Mouse (Mus musculus) skeletal muscle tissue, adult 2 months (tissue): ENCODE results near the gene Fndc3a.

Experiments
- DNase-seq: peaks from one replicate; pipeline ENCODE4 v3.0.0-alpha.2; 2012; ENCODE audit warnings: low read depth, low spot score

Fndc3a gene

DNA sequence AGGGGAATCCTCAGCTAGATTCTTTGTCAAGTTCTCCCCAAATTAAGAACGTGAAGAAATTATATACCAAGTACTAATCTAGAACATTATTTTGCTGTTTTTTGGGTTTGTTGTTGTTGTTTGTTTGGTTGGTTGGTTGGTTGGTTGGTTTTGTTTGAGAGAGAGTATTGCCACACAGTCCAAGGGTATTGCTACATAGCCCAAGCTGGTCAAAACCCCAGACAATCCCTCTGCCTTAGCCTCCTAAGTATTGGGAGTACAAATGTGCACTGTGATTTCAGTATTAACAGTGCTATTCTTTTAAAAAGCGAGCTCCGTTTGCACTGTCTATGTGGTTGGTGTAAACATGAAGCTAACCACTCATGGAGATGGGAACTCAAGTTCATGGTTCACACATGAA, 37.9 kb downstream of the Fndc3a start:
- no peak for DNase-seq

DNA sequence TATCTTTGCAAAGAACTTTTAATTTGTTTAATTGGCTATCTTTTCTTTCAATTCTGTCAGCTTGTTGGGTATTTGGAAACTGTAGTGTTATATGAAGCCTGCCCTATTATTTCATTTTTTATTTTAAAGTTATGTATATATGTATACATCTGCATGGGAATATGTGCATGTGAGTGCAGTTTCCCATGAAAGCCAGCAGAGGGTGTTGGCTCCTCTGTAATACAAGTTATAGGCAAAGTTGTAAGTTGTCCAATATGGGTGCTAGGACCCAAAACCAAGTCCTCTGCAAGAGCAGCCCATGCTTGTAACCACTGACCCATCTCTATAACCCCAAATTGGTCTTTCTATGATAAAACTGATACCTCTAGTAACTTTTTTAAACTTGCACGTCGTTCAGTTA, 38.8 kb downstream of the Fndc3a start:
- DNase-seq = no peak

DNA sequence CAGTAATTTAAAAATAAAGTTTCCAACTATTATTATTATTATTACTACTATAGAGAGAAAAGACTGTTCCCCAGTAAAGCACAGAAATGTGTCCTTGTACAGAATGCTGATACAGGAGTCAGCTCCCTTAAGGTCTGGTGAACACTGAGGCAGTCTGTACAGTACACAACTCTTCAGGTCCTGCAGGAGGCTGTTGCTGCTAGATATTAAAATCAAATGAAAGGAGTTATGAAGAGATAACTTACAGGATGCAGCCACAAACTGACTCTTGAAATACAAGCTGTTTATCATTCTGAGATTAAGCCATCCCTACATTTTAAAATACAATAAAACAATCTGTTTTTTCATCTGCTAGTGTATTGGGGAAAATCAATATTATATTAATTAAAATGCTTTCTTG, 60.5 kb downstream of the Fndc3a start:
- DNase-seq = no peak

DNA sequence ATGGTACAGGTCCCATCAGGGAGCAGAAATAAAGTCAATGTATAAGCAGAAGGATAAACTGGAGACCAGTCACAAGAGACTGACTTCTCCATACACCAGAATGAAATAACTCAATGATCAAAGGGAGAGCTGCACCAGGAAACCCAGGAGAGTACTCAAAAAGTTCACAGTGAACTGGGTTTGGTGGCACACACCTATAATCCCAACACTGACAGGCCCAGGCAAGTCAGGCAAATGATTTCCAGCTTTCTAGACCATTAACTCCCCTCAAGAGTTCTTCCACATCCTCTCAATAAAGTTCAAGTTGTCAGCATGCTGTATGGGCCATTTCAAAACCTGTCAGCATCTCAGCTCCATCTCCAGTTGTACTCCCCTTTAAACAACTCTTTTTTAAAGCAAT, 64.3 kb downstream of the Fndc3a start:
- no peak for DNase-seq

DNA sequence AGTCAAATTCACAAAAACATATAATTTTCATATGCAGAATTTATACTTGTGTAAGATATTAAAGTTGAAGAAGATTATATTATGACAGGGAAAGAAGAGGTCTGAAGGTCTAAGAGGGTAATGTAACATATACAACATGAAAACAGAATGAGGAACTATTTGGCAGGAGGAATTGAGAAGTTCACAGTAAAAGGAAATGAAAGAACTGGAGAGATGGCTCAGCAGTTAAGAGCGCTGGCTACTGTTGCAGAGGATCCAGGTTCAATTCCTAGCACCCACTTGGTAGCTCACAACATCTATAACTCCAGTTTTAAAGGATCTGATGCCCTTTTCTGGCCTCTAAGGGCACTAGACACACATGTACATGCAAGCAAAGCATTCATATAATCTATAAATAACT, 65.2 kb downstream of the Fndc3a start:
- DNase-seq = no peak

DNA sequence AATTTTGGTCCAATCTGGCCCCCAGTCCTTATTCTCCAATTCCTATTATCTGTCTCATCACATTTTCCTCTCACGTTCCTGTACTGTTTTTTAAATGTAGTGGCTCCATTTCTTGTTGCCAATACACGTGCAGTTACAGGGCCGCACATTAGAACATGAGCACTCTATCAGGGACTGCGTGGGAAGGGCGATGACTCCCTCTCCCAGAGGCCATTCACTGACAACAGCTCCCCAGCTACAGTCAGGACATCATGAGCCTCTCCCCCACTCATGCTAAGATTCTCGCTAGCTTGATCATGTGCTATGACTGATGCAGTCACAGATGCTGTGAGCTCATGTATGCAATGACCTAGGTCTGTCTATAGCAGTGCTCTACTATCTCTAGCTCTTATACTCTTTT, 71.3 kb downstream of the Fndc3a start:
- DNase-seq = no peak

DNA sequence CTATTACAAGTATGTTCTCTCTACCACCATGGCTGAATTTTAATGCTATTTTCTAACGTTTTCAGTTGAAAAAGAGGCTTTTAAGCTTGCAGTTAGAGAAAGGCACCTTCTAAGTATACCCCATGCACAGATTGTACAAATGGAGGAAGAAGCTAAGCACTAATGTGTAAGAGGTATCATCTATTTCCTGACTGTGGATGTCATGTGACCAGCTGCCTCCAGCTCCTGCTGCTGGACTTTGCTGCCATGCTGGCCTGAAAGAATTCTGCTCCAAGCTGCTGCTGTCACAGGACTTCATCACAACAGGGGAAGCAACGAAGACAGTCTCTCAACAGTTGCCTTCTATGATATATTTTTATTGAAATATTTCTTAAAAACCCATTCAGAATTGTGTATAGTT, 76.2 kb downstream of the Fndc3a start:
- no peak for DNase-seq

DNA sequence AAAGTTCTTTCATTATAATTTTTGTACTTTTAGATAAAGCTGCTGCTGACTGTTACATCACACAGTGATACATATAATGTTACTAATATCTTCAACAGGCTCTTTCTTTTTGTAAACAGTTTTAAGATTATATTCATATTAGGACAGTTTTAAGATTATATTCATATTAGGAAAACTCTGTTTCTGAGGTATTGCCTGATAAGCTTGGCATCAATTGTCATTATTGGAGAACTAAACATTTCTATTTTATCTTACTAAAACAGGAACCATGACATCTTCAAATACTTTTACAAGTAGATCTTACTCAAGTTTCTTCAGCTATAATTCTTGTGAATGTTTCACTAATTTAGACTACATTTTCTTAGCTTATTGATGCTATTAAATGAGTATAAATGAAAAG, 84.4 kb downstream of the Fndc3a start:
- no peak for DNase-seq

DNA sequence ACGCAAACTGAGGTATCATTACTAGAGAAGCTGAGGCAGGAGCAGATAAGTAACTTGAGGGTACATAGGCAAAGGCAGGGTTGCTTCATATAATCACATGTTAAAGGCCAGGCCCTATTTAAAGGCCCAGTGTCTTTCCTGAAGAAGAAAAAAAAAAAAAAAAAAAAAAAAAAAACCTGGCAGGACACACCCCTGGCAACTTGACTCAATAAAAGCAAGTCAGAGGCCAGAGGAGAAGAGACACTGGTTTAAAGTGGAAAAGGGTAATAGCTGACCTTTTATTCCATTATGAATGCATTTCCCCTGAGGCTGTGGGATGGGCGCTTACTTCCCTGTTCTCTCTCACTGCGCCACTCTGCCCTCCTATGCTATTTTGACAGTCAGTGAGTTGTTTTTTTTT, 105.7 kb downstream of the Fndc3a start:
- DNase-seq = no peak

DNA sequence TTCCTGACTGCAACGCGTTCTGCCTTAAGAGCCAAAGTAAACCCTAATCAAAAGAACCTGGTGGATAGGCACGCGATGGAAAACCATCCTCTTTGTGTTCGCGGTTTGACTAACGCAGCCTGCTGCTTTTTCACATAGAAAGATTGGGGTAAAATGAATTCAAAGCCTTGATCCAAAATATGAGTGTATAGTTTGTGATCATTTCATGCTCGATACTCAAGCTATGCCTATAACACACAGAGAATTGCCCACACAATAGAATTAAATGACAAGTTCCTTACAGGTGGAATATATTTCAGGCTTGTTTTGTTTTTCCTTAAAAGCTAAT, 106.6 kb downstream of the Fndc3a start:
- DNase-seq = no peak

DNA sequence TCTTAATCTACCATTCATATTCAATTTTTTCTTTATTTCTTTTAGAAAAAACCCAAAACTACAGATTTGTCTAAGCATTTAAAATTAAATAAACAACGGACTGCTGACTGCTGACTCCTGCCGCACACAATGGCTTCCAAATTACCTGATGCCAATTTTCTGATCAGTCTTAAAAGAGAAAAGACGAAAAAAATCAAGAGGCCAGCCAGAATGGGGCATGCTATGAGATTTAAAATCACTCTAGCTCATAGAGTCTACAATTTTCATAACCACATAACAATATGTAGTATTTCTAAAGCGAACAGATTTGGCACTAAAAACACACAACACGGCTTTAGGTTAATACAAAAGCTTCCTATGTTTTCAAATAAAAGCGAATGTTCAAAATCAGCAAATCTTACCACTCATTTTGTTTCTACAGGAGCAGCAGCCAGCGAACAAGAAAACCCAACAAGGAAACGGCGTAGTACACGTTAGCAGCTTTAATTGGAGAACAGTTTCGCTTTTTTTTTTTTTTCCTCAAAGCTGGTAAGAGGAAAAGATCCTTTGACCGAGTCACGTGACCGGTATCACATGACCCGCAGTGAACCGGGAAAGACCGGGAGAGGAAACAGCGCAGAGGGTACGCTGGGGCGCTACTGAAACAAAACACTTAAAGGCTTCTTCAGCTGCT, 107.1 kb downstream of the Fndc3a start:
- peak; percentile 90 for DNase-seq

DNA sequence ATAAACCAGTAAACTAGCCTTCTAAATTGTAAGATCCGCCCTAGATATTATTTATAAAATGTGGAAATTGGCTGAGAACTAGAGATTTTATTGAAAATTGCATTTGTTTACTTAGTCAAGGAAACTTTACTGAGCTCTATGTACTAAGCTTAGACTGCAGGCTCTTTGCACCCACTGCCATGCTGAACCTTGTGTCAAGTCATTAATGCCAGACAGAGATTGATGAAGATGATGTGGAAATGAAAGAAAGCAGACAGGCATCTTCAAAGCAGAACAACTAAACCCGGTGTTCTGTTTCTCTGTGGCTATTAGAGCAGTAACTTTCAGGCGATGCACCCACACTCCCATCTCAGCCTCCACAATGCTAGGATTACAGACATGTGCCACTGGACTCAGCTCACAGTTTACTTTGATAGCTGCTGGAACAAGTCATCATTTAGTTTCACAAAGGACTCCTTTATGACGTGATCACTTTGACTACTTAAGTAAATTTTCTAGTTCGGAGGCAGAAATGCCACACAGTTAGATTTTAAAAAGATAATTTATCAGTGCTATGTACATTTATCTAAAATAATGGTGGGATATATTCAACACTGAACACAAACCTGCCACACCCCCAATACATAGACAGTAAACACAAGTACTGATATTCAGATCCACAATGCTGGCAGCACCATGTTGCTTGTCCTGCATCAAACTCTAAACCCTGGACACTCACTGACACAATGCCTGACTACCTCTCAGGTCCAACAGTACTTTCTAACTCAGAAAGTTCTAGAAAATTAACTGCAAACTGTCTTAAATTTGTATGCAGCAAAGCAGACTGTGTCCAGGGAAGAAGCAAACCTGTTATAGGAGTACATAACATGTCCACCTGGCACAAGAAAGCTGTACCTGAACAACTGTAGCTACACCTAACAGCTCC, 108.2 kb downstream of the Fndc3a start:
- DNase-seq = no peak

DNA sequence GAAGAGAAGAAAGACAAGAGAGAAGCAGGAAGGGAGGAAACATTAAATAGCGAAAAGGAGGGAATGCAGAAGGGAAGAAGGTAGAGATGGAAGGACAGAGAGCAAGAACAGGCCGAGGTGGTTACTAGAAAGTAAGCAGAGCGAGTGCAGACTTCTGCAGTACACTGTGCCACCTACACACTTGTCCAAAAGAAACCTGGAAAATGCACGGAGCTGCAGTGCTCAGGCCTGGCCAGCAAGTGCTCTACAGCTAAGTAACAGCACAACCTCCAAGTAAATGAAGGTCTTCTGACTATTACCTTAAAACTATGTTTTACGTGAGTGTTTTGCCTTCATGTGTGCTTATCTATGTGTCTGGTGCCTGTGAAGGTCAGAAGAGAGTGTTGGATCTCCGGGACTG, 109.4 kb downstream of the Fndc3a start:
- no peak for DNase-seq

DNA sequence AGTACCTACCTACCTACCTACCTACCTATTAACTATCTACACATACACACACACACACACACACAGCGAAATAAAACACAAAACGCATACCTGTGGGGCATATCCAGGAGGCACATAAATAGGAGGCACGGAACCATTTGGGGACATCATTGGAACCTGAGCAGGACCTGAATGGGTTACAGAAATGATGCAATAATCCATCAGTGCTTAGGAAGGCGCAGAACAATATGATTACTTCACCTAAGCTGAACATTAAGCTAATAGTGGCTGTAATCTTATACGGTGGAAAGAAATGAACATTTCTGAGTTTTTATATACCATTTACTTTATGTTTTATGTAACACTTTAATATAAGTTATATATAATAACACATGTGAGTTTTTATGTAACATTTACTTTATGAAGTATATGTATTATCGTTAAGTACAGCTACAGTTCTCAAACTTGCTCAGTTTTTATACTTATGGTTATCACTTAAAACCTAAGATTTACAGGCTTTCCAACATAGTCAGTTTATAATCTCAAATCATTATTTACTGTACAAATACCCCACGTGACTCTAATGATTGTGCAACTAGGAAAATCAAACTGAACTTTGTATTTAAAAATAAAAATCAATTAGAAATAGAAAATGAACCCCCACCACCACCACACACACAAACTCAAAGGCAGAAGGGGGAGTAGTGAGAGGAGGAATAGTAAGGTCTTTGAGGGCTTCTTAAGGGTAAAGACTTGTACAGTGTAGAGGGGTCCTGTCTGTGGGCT, 110.6 kb downstream of the Fndc3a start:
- no peak for DNase-seq

DNA sequence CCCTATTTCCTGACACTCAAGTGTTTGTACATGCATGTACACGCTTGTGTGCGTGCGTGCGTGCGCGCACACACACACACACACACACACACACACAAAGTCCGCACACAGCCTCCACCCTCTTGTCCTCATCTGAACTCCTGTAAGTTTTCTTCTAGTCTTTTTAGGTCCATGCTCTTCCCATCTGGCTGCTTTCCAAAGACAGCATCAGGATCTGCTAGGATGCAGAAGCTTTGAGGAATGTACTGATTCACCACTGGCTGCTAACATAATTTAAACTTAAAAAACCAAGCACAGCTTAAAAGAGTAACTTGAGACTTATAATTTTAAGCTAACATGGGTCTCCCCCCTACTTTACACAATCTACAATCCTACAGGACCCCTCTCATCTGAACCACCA, 115.6 kb downstream of the Fndc3a start:
- DNase-seq = no peak

DNA sequence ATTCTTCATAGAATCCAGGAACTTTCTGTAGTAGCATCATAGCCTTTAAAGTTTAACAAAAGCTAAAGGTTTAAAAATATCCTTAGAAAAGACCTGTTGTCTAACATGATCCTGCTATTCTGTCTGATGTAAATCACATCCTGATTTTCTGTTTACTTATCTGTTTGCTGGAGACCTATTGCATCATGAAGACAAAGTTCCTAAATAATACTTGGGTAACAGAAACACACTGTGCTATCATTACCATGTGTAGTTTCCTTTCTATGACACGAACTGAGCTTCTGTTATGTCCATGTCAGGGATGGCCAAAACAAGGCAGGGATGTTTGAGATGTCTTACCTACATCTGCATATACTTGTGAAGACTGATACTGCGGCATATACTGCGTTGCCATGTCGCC, 120.4 kb downstream of the Fndc3a start:
- no peak for DNase-seq

DNA sequence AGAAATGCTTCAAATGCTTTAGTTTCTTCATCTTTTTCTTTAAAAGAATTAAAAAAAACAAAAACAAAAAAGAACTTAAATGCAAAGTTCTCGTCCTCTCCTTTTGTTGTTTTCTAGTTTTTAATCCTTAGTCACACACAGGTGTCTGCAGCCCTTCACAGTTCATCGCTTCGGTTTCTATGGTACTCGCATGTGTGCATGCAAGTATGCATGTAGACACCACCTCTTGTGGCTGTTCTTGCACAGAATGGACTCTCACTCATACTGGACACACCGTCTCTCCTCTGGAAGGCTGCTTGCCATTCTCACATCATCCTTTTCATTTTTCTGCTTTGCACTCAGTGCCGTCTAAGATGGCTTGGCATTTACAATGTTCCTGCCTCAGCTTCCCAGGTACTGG, 126.8 kb downstream of the Fndc3a start:
- no peak for DNase-seq

DNA sequence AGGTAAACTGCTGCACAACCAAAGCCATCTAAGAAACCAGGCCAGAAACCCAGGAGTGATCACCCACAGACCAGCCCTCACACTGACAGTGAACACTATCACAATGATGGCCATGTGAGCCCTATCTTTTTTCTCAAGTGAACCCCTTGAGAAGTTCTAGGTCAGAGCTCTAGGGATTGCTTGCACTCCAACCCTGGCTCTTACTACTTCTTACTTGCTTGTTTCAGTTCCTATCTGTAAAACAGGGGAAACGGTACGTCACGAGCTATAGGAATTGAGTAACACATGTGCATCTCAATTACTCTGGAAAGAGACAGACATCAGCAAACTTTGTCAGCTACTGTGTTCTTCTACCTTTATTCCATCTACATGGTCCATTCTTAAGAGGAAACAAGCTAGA, 128.8 kb downstream of the Fndc3a start:
- DNase-seq = no peak

DNA sequence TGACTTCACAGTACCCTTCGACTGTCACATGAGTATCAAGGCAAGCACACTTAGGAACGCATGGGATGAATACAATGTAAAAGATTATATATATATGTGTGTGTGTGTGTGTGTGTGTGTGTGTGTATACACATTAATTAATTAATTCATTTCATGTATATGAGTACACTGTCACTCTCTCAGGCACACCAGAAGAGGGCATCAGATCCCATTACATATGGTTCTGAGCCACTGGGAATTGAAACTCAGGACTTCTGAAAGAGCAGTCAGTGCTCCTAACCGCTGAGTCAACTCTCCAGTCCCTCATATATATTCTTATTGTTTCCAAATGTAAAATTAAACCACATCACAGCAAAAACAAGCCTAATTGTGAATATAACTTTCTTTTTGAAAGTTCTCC, 133.5 kb downstream of the Fndc3a start:
- no peak for DNase-seq

DNA sequence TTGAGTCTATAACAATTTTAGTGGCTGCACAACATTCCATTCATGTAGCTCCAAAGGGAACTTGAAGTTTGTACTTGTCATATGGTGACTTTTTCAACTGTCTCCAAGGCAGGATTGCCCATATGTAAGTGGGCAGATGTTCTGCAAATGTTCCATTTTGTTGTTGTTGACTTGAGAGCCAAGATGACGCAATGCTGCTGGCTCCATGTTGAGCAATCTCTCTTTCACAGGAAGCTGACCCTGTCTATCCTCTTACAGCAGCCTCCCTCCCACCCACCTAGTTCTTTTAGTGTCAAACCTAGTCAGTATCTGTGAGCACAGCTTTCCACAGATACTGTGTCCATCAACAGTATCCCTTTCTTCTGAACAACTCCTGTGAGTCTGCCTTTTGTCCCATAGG, 145.9 kb downstream of the Fndc3a start:
- DNase-seq = peak; percentile 13

DNA sequence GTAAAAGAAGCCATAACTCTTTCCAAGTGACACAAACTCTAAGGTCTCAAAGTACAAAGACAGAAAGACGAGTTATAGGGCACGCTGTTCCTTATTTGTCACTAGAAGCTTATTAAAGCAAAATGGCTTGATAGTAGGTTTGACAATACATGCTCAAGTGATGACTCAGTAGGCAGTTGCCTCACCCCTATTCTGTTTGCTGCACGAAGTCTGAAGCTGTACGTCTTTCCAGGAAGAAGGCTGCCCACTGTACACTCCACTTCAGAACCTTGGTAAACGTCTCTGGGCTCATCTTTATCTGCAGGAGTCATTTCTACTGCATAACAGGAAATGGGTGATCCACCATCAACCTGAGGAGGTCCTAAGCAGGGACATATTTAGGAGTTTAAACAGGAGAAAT, 151.0 kb downstream of the Fndc3a start:
- no peak for DNase-seq

DNA sequence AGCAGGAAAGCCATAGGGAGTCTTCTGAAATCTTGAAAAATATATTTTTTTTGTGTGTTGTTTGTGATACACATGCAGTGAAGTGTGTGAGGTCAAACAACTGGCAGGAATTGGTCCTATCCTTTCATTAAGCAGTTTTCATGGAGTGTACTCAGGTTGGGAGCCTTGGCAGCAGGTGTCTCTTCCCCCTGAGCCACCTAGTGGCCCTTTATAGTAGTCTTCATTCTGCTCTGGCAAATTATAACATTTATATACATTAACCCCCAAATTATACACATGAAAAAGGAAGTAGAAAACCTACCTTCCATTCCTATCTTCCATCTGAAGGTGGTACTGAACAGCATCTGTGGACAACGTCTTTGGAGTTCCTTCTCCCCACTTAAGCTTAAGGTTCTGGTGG, 154.0 kb downstream of the Fndc3a start:
- no peak for DNase-seq
